8 mouse cellular contexts compared by ENCODE assay signal in genomic region chr10:30419391-30420043, GRCm38 (mm10).
A peak's percentile ranks its signal among the peaks of the same experiment; 100 is the strongest.
DNase-seq lines count a peak whose midpoint lies in the region; ATAC-seq lines count a peak whose summit lies in the region.

No protein-coding gene starts in this region.

- H3K9ac ChIP-seq in forebrain, embryonic 12.5 days: no peak overlapping the region

- H3K4me2 ChIP-seq in forebrain, embryonic 12.5 days: no peak overlapping the region

- no peaks in the 10 kb centered on the region for H3K4me1 ChIP-seq in forebrain, embryonic 12.5 days

- peak; percentile 51; the same call in 1 of the 2 replicates for ATAC-seq in forebrain, embryonic 12.5 days (ENCODE audit: low FRiP score)
- no peak for ATAC-seq in granulocyte monocyte progenitor cell, adult 5-6 weeks (replicated peaks; ENCODE audit: poor library complexity, severe bottlenecking)

- no peaks in the 10 kb centered on the region for H3K27me3 ChIP-seq in forebrain, embryonic 12.5 days

- no peaks in the 10 kb centered on the region for H3K9me3 ChIP-seq in forebrain, embryonic 12.5 days

- H3K4me3 ChIP-seq in forebrain, embryonic 12.5 days (replicated peaks): no peak overlapping the region

- no peaks in the 10 kb centered on the region for H3K36me3 ChIP-seq in forebrain, embryonic 12.5 days (replicated peaks)

- H3K27ac ChIP-seq in forebrain, embryonic 12.5 days: no peak overlapping the region

- WGBS in forebrain, embryonic 12.5 days: 46% methylated on average over 6 of the region's 6 CpGs

- peak; percentile 2 to 9 for DNase-seq in kidney, adult 8-10 months
- DNase-seq in kidney, adult 11 months: no peak
- peak; percentile 65 for DNase-seq in NIH3T3 (ENCODE audit: low read depth)
- peak; percentile 4 for DNase-seq in lung, postnatal 25 days (ENCODE audit: low spot score)
- no peak for DNase-seq in c-Kit-positive CD71-positive TER-119-positive erythroid progenitor cells, embryonic 14.5 days (ENCODE audit: low spot score)
- DNase-seq in thymus, postnatal 14 days: no peak

Comparison
In these comparisons a context has a peak if more than half of its experiments do, and no peak if none do; other contexts are left out.
1. DNase-seq: peak in kidney, adult 8-10 months (2 of 2), NIH3T3 (single experiment) and lung, postnatal 25 days (single experiment); none in kidney, adult 11 months (single experiment), c-Kit-positive CD71-positive TER-119-positive erythroid progenitor cells, embryonic 14.5 days (single experiment) and thymus, postnatal 14 days (single experiment).